Mouse (Mus musculus) cerebellum, postnatal 25 days (tissue): ENCODE data around the gene Nkx2-3.

Experiments used
- DNase-seq, 2 experiments: peaks; one replicate each; pipeline ENCODE4 v3.0.0; 2021; ENCODE audit warnings: mixed read lengths in 2 of 2

The Nkx2-3 gene

DNA sequence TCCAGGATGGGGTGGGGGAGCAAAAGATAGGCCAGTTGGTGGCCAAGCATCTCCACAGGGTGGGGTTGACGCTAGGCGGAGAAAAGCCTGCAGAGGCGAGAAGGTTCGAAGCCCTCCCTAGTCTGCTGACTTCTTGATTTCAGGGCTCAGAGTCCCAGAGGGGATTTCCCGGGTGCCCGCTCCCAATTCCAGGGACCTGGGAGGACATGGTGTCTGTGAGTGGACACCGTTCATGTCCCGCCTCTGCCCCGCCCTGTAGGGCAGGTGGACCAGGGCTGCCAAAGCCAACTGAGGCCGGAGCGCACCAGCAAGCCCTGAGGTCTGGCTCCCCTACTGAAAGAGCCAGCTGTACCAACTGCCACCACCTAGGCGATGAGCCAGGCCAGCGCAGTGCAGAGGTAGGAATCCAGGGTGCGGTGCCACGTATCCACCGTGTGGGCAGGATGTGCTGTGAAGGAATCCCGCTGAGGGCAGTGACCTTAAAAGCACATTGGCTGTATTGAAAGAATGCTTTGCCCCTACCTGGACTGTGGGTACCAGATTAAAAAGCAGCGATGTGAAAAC is 7.9 kb downstream of the Nkx2-3 start:
- no peak for DNase-seq

DNA sequence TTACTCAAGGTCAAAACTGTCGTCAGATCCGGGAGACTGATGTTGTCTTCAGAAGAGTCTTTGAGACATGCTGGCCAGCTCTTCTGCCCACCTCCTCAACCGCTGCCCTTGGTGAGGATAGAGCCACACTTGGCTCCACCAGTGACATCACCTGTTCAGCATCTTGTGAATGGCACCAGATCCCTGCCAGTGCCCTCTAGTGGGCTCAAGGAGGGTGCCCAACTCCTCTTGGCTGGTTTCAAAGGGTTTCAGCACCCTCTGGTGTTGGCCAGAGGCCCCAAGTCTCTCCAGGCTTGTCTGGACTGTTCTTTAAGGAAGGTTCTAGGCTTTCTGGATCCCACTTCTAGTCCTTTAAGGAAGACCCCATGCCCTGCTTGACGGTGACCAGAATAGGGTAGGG is 11.8 kb downstream of the Nkx2-3 start:
- DNase-seq: no peak

DNA sequence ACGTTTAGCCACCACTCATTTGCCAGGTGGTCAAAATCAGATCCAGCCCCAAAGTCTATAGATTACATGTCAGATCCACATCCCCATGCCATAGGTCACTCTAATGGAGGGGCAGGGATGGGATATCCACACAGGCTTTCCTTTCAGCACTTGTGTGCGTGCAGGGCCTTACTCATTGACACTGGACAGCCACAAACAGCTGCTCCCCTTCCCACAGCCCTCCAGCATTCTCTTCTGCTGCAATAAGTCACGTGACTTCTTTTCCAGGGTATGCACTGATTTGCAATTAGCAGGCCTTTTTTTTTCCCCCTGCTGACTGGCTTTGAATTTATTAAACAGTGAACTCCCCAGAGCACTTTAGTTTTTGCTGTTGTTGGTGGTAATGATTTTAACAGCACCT is 14.0 kb downstream of the Nkx2-3 start:
- DNase-seq: no peak

DNA sequence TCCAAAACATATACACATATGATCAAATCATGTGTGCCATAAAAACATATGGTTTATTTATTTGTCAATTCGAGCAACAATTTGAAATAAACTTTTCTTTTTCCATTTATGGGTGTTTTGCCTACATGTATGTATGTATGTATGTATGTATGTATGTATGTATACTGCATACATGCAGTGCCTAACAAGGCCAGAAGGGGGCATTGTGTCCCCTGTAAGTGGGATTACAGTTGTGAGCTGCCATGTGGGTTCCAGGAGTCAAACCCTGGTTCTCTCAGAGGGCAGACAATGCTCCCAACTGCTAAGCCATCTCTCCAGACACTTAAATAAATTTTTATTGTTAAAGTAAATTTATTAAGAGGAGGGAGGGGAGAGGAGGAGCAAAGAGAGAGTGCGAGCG is 15.2 kb downstream of the Nkx2-3 start:
- no peak for DNase-seq

DNA sequence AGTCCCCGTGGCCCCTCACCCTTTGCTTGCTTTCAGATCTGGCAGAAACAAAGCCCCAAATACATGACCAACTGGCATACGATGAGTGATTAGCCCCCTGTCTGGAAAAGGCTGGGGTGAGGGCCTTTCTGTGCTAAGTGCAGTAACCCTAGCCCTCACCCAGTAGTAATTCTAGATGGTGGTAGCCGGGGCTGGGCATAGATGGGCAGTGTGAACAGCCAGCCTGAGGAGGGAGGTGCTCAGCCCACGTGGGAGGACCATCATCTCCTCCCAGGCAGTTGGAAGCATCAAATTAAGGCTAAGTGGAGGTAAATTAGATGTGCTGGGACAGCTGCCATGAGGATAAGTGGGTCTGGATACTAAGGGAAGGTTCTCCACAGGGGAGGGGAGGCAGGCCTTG is 17.0 kb downstream of the Nkx2-3 start:
- no peak for DNase-seq

DNA sequence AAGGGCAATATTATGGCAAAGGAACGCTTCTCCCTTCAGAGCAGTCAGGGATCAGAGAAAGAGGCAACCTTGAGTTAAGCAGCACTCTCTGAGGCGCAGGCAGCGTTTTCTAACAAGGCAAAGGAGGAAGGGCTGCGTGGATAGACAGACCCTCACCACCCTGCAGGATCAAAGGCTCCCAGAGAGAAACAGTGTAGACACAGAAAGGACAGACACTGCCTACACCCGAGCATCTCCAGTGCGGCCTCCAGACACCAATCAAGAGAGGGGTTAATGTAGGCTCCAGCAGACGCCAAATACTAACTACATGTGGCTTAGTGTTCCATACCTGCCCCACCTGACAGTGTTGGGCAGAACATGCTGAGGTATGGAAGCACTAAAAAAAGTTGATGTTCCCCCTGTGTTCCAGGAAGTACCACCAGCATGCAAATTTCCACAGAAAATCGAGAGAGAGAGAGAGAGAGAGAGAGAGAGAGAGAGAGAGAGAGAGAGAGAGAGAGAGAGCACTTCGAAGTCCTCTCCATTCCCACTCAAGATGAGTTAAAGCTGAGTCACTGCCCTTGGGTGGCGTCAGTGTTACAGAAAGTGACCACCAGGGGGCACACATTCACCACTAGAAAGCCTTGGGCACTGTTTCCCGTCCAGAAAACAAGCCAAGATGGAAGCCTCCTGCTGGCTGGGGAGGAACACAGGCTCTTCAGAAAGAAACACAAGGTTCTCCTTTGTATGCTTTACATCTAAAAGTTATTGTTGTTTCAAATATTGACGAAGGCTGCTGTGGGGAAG is 18.5 kb downstream of the Nkx2-3 start:
- peak; percentile 78 to 88 for DNase-seq

DNA sequence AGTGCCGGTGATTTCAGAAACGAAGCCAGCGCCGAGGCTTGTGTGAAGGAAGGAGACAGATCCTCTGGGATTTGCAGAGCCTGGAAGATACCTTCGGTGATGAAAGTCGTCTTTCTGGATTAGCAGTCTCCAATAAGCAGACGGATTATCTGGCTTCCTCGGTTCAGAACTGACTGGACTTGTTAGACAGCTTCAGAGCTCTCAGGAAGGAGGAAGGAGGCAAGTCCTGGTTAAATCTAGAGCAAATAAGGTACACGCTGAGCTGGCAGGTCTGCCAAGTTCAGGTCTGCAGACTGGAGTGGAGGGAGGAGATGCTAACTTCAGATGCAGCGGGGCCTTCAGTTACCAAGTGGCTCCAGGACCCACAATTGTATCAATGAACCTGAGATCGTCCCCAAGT is 29.7 kb downstream of the Nkx2-3 start:
- DNase-seq: no peak

DNA sequence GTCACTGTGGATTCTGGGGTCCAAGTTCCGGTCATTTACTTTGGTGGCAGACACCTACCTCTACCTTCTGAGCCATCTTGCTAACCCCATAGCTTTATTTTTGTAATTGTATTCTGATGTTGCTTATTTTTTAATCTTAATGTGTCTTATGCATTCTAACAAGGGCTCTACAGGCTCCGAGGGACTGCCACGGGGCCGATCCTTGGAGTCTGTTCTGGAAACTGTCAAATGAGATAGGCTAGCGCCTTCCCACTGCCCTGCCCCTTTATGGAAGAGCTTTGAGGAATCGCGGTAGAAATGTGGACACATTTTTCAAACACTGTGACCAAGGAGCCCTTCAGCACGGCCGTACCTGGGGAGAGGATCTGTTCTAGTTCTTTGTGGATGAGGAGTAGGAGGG is 30.7 kb downstream of the Nkx2-3 start:
- no peak for DNase-seq

DNA sequence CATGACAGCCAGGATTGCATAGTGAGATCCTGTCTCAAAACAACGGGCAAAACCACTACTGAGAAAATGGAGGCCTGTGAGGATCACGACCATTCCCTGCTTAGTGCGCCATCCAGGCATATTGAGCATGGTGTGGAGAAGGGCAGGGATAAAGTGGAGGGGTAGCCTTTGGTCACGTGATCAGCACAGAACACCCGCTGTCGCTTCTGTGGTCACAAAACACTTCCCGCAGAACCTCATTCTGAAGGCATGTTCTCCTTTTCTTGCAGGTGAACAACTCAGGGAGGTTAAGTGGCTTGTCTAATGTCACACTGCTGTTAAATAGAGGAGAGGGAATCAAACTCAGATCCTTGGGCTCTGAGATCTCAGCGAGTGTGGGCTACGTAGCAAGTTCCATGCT is 33.4 kb downstream of the Nkx2-3 start:
- DNase-seq: no peak

DNA sequence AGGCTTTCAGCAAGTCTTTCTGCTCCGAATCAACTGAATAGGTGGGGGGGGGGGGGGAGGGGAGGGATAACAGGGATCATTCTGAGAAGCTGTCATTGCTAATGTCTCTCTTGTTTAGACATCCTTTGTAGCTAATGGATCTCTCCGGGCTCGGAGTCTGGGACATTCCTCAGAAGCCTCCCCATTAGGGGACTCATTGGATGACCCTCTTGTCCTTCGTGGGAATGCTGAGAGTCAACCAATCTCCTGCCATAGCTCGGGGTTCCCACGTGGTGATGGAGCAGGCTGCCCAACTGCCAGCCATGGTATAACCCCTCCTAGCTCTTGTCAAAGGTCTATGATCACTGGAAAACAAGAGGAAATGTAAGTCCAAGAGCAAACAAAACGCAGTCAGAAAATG is 34.7 kb downstream of the Nkx2-3 start:
- no peak for DNase-seq

DNA sequence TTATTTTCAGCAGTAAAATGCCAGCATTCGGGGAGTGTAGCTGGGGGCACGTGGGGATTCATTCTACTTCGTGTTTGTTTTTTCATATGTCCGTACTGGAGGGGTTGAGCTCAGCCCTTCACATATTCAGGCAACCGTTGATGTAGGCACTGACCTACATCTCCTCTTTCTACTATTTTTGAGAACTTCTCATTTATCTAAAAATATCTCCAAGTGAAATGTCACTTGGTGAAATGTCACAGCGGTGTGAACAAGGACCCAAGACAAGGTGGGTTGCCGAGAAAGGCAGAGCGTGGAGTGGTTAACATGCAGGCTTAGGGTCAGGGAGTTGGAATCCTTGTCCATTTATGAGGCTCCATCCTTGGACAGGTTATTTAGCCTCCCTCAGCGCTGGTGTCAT is 35.1 kb downstream of the Nkx2-3 start:
- DNase-seq: no peak

DNA sequence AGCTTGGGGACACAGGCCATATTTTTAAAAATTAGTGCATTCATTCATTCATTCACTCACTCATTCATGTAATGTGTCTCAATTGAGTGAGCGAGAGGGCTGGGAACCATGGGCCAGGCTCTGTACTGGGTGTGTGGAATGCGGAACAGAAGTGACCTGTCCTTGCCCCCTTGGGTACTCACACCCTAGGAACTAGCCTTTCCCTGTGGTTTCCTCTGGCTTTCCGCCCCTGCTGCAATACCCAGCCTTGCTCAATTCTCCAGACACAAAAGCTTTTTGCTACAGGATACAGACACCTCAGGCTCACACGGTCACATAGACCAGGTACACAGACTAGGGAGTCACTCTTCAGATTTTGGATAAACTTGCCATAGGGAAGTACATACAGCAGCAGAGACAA is 36.2 kb downstream of the Nkx2-3 start:
- no peak for DNase-seq

DNA sequence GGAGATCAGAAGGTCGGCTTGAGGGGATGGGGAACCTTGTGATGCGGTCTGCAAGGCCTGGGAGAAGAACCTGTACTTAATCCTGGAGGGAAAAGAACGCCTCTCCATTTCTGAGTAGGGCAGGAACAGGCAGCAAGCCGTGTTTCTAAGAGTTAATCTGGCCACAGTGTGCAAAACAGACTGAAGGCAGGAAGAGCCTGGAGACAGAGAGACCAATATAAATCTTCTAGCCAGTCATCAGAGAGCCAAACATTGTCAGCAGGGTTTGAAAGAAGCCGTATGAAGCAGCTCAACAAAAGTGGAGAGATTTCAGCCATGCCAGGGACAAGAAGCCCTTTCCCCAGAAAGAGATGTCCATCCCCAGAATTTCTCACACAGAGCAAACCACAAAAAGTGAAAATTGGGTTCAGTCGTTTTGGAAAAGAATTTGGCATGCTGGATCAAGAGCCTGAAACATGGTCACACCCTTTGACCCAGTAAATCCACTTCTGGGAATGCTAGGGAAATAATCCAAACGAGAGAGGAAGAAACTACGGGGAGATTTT is 39.2 kb downstream of the Nkx2-3 start:
- no peak for DNase-seq

DNA sequence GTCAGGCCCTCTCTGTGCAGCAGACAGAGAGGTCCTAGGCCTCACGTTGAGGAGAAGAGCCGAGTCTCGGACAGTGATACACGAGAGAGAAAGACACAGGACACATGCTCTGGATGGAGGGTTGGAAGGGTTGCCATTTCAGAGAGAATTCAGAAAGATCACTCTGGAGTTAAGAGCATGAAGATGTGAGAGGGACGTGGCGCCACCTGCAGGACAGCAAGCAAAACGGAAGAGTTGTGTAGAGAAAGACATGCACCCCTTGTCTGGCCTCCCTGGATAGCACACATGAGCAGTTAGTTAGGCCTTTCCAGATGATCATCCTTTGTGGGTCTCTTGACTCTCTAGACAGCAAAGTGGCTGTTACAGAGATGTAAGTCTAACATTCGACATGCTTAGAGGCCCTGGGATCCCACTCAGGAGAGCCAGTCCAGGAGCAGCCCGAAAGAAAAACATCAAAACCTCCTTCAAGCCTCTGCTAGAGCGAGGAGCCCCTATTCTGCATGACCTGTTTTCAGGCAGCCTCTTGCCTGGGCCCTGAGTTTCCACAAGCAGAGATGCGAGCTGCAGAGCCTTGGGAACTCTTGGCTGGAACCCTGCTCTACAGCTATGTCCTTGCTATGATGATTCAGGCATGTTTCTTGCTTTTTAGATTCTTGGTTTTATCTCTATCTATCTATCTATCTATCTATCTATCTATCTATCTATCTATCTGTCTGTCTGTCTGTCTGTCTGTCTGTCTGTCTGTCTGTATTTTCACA is 43.8 kb downstream of the Nkx2-3 start:
- peak; percentile 59 to 80 for DNase-seq

DNA sequence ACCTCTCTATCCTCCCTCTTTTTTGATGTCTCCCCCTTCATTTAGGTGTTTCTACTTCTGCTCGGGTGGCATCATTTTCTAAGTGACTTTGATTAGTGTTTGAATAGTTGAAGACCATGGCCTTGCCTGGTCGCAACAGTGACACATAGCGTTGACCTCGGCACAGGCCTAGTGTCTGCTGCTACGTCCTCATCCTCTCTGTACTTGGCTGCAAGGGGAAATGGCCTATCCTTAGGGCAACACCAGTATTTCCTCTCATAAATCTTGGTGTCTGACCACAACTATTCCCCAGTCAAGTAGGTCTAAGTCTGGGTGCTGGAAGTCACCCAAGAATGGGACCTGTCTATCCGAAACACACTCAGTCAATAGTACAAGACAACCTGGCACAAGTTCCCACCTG is 47.5 kb downstream of the Nkx2-3 start:
- DNase-seq: no peak

DNA sequence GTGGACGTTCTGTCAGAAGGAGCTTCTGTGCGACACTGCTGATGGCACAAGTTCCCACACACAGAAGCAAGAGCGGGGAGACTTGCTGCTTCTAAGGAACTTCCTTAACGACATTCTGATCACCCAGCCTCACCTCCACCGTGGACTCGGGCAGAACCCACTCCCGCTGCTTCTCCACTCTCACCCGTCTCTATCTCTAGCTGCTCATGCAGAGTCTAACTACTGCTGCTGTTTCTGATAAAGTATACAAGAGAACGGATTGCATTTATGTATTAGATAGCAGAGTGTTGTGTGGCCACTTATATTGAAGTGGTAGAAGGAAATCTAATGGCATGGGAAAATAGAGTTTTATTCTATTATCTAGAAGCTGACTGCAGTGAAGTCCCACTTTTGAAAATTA is 48.6 kb downstream of the Nkx2-3 start:
- no peak for DNase-seq

DNA sequence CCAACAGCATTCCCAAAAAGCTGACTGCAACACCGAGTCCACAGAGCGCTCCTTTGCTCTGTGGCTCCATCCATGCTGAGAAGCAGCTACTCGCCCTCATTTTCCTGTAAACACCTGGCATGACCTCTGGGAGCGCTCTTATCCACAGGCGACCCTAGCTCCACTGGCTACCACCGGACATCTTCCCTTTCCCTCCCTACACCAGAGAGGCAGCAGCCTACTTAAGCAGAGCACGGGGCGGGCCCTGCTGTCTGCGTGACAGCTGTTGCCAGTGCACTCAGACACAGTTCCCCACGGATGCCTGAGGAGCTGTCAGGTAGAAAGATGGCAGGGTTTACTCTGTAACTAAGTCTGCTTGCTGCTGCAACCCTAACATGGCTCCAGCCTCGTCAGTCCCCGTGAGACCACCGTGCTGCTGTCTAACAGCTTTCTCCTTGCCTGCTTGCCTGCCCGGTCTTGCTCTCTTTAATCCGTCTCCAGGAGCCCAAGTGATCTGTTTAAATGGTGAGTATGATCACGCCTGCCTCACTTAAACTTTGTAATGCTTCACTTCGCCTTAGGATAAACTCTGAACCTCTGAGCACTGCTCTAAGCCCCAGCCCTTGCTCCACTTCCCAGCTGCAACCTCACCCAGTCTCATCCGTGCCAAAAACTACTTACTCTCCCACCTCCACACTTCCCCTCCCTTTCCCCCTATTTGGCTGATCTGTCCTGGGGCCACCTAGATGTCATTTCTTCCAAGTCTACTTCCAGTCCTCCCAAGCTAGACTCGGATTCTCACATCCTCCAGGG is 50.2 kb downstream of the Nkx2-3 start:
- DNase-seq: peak in 1 of 2 experiments; percentile 33

DNA sequence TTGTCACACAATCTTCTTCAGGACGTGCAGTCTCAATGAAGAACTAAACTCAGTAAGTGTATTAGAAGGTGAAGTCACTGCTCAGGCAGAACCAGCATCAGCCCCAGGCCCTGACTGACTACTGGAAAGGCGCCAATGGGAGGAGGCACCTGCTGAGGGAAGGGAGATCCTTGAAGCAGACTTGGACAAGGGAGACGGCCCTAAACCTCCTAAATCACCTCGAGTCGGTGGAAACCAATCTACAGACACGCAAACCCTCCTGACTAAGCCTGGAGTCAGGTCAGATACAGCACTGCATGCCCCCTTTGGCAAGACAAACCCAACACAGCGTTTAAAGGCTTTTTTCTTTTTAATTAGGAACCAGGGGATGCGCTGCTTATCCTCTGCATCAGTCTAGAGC is 51.3 kb downstream of the Nkx2-3 start:
- no peak for DNase-seq
